Mouse (Mus musculus) c-Kit-positive CD71-positive TER-119-negative erythroid progenitor cells, embryonic 14.5 days (primary cell): Measurements from ENCODE around the gene Tigit.

Source experiments
- DNase-seq: peaks from one replicate; pipeline ENCODE4 v3.0.0-alpha.2; 2013; ENCODE audit warnings: low read depth

Gene Tigit

DNA sequence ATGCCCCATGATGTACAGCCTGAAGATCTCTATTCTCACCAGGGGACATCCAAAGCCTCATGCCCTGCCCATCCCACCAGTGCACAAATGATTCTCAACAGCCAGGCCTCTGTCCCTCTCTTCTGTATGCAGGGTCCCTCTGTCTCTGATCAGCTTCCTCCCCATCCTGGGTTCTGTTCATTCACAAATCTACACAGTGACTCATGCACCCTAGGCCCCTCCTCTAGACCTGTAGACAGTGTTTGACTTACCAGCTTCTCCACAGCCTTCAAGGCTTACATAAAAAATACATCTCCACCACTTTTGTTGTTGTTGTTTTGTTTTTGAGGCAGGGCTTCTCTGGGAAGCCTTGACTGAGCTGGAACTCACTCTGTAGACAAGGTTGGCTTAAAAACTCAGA is 915 bp upstream of the Tigit start:
- no peak for DNase-seq

DNA sequence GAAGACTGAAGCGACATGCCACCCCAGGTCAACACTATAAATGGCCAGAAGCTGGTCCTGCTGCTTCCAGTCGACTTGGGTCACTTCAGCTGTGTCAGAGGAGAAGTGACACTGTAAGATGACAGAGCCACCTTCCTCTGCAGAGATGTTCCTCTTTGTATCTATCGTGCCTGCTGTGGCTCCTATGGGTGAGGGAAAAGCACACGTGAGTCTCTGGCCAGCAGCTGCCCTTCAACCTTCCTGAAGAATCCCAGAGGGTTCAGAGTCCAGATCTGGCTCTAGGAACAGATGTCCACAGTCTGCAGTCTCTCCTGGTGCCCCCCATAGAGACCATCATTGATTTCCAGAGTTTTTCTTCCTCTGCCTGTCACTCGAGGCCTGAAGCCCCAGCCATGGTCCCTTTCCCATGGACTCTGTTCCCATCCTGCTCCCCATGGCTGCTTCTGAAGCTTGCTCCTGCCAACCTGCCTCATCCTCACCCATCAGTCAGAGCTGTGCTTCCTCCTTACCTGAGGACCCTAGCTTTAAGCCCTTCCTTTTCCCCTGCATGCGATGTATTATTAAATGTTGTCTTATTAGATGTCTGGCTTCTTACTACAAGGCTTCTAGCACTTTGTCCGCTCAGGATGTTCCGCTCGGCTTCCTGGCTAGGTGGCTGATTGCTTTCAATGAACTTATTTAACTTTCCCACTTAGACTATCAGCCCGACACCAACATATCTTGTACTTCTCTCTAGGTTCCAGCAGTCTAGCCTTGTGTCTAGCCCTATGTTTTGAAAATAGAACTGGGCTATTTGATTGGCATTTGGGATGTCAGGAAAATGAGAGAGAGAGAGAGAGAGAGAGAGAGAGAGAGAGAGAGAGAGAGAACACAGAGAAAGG is 1.6 kb downstream of the Tigit start:
- DNase-seq, result no peak

- no peak for DNase-seq
These were observed 2.4 kb downstream of the Tigit start for GRCm38 (mm10) chr16:43661576-43661975.

DNA sequence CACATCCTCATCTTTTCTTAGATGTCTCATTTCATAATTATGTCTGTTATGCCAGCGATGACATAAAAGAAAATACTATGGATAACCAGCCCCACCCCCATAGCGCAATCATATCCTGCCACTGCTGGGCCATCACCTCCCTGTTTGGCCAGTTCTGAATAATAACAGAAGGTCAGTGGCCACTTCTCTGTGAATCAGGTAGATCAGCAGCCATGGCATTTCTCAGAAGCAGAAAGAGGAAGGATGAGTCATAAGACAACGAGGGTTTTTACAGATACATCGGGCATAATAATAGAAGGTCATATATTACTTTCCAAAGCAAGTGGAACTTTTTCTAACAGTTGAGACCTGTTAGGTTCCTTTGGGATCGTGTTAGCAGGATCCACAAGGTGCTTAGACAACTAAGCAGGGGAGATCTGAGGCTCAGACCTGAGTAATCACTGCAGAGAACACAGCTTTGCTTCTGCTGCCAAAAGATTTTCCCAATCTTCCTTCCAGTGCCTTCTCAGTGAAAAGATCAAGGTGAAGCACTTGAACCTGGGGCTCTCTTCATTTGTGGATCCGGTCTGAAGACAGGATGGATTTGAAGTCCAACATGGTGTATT is 8.7 kb downstream of the Tigit start:
- DNase-seq, result no peak

DNA sequence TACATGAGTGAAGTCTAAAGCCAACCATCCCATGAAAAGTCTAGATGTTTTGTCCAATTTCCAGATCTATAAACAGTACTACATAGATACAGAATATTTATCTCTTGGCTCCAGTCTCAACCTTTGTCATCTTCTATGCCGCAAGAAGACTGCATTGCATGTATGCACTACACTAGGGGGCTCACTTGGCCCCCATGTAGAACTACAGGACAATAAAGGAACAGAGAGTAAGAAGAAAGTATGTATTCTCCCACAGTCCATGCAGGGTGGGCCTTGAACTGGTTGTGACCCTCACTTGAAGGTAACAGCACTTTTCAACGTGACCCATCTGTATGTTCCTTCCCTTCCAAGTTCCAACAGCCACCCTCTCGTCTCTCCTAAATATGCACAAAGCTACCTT is 9.7 kb downstream of the Tigit start:
- DNase-seq, result no peak

- no peak for DNase-seq
These were observed 10.7 kb downstream of the Tigit start for GRCm38 (mm10) chr16:43653288-43653687.

- DNase-seq, result no peak
These were observed 13.4 kb downstream of the Tigit start for GRCm38 (mm10) chr16:43650355-43651080.

DNA sequence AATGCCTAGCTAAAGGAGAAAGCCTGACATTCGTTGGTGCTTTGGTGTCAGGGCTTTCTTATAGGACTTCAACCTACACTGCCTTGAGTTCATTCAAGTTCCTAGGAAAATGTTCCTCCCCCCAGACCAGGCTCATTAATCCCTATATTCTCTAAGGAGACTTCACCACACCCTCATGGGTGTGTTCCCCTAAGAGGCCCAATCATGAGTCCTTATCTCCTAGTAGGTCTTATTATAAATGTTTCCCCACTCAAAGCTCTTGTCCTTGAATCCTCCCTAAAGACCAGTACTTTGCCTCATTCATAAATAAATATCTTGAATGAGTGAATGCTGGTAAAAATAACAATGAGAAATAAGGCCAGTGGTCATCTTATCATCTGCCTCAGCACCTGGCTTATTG is 16.3 kb downstream of the Tigit start:
- DNase-seq, result no peak

DNA sequence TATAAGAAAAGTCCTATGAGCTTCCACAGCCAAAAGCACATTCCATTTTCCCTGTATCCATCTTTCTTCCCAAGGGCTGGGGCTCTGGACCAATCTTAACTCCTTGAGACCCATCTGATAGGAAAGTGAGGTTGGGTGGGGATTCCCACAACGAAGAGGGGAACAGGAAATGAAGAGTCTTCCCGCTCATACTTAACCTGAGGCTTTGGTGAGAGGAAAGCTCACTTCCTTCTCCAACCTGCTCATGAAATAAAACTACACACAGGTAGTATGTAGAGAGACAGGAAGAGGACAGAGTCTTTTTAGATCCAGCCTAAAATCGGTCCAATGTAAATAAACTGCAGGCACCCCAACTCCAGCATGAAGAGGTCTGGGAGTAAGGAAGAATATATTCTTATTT is 17.0 kb downstream of the Tigit start:
- DNase-seq, result no peak

DNA sequence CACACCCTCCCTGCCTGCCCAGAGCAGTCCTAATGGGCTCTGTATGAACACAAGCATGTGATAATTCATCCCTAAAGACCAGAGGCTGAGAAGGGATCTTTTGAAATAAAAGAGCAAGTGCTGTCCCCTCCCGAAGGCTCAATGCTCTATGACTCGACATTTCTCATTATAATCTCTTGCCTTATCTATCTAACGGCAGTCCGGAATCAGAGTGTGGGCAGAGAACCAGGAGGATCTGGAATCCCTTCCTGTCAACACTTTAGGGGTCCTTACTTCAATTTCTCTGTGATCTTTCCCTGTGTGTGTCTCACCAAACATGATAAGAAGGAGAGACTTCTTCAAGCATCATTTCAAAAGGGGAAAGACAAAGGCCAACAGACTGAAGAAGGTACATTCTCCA is 18.1 kb downstream of the Tigit start:
- no peak for DNase-seq

DNA sequence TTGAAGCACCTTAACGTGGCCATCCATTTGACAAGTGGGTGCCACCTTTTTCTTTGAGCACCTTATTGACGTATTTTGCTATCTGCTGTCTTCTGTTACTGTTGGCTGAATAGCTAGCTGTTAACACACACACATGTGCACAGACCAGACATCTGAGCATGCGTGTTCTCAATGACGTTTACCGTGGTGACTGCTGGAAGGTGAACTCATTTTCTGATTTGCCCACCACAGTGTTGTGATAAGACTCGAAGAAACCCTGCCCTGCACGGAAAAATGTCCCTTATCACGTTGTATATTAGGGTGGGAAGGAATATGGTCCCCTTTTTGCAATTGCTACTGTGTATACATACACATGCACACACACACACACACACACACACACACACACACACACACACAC is 22.7 kb downstream of the Tigit start:
- DNase-seq, result no peak

DNA sequence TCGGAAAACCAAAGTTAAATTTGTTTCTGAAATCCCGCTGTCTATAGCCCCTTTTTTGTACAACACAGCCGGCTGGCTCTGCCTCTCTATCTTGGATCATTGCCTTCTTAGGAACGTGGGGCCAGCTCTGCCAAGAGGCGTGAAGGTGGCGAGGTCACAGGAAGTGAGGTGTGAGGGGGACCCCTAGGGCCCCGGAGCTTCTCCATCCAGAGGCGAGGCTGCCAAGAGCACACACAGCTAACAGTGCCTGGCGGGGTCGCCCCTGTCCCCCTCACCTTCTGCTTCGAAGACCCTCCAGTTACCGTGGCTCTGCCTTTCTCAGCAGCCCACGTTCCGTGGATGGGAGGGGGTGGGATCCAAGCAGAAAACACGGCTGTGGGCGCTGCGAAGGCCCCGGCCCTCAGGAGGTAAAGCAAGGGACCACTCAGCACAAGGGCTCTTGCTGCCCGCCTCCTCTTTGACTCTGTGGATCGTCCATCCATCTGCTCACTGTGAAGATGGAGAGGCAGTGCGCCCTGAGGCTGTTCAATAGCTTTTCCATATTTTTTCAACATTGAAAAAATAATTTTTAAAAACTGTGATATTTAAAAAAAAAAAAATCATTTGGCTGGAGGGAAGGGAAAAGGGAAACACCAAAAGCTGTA is 25.4 kb downstream of the Tigit start:
- DNase-seq, result no peak

DNA sequence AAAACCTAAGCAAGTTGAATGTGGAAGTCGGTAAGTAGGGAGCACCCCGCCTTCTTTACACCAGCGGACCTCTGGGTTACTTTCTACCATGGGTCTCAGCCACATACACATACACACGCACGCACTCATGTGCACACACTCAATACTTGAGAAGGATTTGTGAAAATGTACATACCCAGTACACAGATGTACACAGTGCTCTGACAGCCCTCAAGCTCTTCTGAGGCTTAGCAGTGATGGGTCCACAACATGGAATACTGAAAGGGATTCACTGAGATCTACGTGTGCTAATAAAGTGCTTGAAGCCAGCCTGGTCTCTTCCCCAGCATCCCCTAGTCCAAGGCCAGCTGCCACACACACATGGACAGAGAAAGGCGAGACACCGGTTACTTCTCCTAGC is 26.7 kb downstream of the Tigit start:
- DNase-seq, result no peak

DNA sequence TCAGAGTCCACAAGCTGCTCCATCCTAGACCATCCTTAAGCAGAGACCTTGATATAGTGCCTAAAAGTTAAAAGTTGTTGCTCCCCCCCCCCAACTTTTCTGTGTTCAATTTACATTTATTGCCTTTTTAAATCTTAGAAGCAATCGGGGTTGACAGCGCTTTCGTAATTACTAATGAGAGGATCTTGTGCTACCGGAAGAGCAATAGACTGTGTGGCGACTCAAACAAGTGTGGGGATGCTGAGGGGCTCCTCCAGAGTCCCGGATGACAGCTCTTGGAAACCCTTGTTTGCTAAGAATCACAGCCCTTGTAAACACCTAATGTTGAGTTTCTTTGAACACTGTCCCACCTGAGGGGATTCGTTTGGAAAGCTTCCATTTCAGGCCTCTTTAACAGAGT is 29.9 kb downstream of the Tigit start:
- no peak for DNase-seq

GRCm38 (mm10) chr16:43631758-43632157 is 32.2 kb downstream of the Tigit start:
- no peak for DNase-seq

- no peak for DNase-seq
These were observed 35.3 kb downstream of the Tigit start for GRCm38 (mm10) chr16:43628662-43629061.

DNA sequence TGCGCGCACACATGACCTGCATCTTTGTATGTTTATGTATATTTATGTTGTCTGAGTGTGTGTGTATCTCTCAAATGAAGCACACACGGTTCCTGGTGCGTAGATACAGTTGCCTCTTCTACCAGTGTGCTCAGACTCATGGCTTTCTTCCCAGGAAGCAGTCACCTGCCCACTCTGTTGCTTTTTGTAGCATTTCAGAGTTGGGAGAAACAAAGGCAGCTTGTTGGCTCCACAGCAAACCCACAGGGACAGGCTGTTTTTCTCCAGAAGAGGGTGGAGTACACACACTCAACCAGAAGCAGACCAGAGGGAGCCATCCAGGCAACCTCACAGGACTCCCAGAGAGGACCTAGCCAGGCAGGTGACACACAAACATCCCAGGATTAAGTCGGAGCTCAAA is 38.0 kb downstream of the Tigit start:
- DNase-seq, result no peak

DNA sequence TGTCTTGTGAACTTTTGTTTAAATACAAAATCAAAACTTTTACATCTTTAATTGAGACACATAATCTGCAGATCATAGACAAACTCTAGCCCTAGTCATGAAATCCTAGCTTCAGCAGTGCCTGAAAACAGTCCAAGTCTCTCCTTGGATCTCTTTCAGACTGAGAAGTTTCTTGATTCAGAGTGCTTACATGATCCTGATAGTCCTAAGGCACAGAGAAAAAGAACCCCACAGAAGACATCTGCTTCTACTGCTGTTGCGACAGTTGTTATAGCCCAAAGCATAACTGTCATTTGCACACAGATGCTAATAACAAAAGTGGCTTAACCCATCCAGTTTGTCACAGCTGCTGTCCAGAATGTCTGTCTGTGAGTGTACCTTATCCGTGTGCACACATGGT is 38.7 kb downstream of the Tigit start:
- no peak for DNase-seq

DNA sequence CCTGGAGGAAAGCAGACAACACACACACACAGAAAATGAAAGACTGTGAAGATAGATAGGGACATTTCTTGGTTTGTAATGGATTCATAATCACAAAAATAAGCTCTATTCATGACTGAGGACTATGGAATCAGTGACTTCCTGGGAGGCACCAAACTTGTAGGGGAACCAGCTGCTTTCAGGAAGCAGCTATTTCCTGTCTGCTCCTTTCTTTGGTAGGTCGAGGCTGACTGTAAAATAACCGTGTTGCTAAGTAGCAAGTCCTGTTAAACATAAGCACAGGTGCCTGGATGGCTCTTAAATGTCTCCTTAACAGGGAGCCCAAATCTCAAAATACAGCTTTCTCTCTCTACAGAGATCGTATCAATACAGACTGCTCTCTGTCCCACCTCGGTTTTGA is 39.1 kb downstream of the Tigit start:
- DNase-seq, result no peak

- DNase-seq, result no peak
These were observed 40.5 kb downstream of the Tigit start for GRCm38 (mm10) chr16:43623315-43624000.

DNA sequence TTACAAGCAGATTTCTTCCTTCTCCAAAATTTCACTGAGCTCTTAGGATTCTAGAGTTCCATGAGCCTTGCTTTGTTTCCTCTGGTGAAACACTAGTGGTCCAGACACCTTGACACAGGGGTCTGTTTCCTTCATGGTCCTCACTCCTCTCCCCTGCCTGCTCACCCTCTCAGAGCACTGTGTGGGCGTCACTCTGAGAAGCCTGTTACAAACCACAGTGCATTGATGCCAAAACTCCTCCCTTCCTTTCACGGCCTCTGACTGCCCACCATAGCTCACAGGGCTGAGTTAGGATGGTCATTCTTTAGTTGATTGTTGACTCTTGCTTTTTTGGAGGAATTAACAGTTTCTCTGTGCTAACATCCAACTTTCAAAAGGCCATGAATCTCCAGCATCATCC is 43.6 kb downstream of the Tigit start:
- DNase-seq, result no peak

- no peak for DNase-seq
These were observed 44.7 kb downstream of the Tigit start for GRCm38 (mm10) chr16:43619277-43619676.
